Mouse (Mus musculus) liver, postnatal 0 days (tissue): ENCODE data around the gene Pex3. TPM values are rescaled to one million over a fixed set of nuclear protein-coding genes. Genes with fewer than 3 reads are reported as not detected.

Source experiments
- ATAC-seq: fragments of 200-750 bp; cut with Nextera tagmentation; 2 replicates; pipeline ENCODE4 v1.8.0; 2017; ENCODE audit warnings: mild to moderate bottlenecking, moderate library complexity
- DNase-seq: peaks from one replicate; pipeline ENCODE4 v3.0.0-alpha.2; 2016
- H3K27ac ChIP-seq: fragments of 300-500 bp; sonication (generic); 2 replicates; pipeline ENCODE4 v1.5.1; 2014; ENCODE audit warnings: antibody characterized with exemption, moderate library complexity, mild to moderate bottlenecking, low read depth
- H3K27me3 ChIP-seq: fragments of 300-500 bp; sonication (generic); 2 replicates; pipeline ENCODE4 v1.6.1; 2014; ENCODE audit warnings: low read length, control low read depth, mixed read lengths; ENCODE audit not compliant: insufficient read depth
- H3K36me3 ChIP-seq: fragments of 300-500 bp; sonication (generic); replicated peaks from 2 replicates; pipeline ENCODE4 v1.6.1; 2014; ENCODE audit warnings: mild to moderate bottlenecking, control low read depth, low read length, moderate library complexity, mixed read lengths; ENCODE audit not compliant: insufficient read depth
- H3K4me1 ChIP-seq: fragments of 300-500 bp; sonication (generic); 2 replicates; pipeline ENCODE4 v1.6.1; 2014; ENCODE audit warnings: antibody characterized with exemption, mild to moderate bottlenecking, control low read depth; ENCODE audit not compliant: insufficient read depth
- H3K4me2 ChIP-seq: fragments of 300-500 bp; sonication (generic); 2 replicates; pipeline ENCODE4 v1.6.1; 2014; ENCODE audit warnings: low read depth, mild to moderate bottlenecking, low read length, moderate library complexity, mixed read lengths
- H3K4me3 ChIP-seq: fragments of 300-500 bp; sonication (generic); 2 replicates; pipeline ENCODE4 v1.5.1; 2014; ENCODE audit warnings: low read depth, low read length
- H3K9ac ChIP-seq: fragments of 300-500 bp; sonication (generic); replicated peaks from 2 replicates; pipeline ENCODE4 v1.6.1; 2014; ENCODE audit warnings: mild to moderate bottlenecking, moderate library complexity
- H3K9me3 ChIP-seq: fragments of 300-500 bp; sonication (generic); 2 replicates; pipeline ENCODE4 v1.6.1; 2016; ENCODE audit warnings: mild to moderate bottlenecking, control low read depth, low read length, mixed read lengths
- CTCF ChIP-seq: sonication (generic); IDR thresholded peaks from 2 replicates; pipeline ENCODE4 v1.5.1; 2016; ENCODE audit warnings: antibody characterized with exemption, low read depth
- EP300 ChIP-seq: IDR thresholded peaks from 2 replicates; pipeline ENCODE4 v1.6.1; 2016; ENCODE audit warnings: antibody characterized with exemption, low read depth, mild to moderate bottlenecking
- WGBS: fragments of 180-500 bp; shearing (Covaris S2); extraction: QIAGEN DNeasy Blood & Tissue Kit; methylation state at CpG from one replicate; pipeline ENCODE4 v1.1.7; 2014; ENCODE audit not compliant: insufficient replicate concordance; 5-methylcytosine and 5-hydroxymethylcytosine counted together
- polyA plus RNA-seq: library from polyadenylated mRNA; unstranded; fragments of >200 nt; fragmentation: Nextera tagmentation; extraction: Ambion mirVana; gene quantifications from 2 replicates; pipeline ENCODE4 v1.2.1, GENCODE M21; 2015

Pex3 gene
- polyA plus RNA-seq, 1 experiment from 2014 or later: 13.6 TPM

DNA sequence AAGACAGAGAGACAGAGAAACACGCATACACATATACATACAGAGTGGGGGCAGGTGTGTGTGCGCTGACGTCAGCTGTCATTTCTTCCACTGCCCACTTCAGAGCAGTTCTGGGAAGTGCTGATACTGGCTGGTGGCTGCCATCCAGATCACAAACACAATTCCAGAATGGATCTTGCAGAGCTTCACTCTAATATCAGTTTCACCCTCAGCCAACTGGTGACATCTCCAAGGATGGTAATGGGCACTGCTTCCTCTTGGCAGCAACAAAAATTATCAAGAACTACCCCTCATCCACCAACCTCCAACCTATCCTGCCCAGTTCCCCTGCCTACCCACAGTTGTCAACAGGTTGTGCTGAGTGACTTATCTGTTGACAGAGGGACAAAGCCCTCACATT is 56.6 kb downstream of the Pex3 start:
- no peak for ATAC-seq
- Histone ChIP-seq H3K4me3 (no peak overlapping the region), H3K9me3 (no peaks in the 10 kb centered on the region), H3K4me1 (peaks cover 5% of the 10 kb centered on the region), H3K9ac (no peak overlapping the region), H3K36me3 (no peaks in the 10 kb centered on the region), H3K4me2 (no peak overlapping the region), H3K27ac (no peak overlapping the region), H3K27me3 (no peaks in the 10 kb centered on the region)
- DNase-seq: no peak
- TF ChIP-seq EP300 (no peak), CTCF (no peak)
- WGBS: 61% methylated on average over 3 of the region's 3 CpGs

DNA sequence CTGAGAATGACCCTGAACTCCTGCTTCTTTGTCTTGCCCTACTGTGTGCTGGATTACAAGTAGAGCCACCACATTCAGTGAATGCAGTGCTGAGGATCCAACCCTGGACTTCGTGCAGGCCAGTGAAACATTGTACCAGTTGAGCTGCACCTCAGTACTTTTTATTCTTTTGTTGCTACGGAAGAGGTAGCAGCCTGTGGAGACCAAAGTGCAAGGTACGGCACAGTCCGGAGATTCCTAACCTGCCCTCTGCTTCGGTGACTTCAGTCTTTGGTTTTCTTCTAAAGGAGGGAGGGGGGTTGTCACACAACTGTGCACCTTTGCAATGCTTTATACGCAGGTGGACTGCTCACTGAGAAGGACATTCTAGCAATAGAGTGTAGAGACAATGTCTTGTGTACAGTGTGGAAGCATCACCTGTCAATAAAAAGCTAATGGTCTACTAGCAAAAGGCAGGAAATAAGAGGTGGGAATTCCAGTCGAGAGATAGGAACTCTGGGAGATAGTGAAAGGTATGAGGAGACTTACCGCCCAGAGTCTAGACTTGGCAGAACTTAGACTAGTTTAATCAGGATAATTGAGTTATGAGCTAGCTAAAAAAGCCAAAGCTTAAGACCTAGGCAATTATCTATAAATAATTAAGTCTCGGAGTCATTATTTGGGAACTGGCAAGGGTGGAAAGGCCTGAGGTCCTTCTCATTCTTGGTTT is 58.8 kb downstream of the Pex3 start:
- ATAC-seq: no peak
- H3K9ac ChIP-seq: no peak overlapping the region
- no peaks in the 10 kb centered on the region for H3K27me3 ChIP-seq
- H3K9me3 ChIP-seq: no peaks in the 10 kb centered on the region
- DNase-seq: no peak
- no peak for TF ChIP-seq CTCF
- TF ChIP-seq EP300: no peak
- H3K4me1 ChIP-seq: no peaks in the 10 kb centered on the region
- no peak overlapping the region for H3K4me2 ChIP-seq
- 79% methylated on average over 9 of the region's 9 CpGs for WGBS
- no peak overlapping the region for H3K4me3 ChIP-seq
- no peak overlapping the region for H3K27ac ChIP-seq
- H3K36me3 ChIP-seq: no peaks in the 10 kb centered on the region

DNA sequence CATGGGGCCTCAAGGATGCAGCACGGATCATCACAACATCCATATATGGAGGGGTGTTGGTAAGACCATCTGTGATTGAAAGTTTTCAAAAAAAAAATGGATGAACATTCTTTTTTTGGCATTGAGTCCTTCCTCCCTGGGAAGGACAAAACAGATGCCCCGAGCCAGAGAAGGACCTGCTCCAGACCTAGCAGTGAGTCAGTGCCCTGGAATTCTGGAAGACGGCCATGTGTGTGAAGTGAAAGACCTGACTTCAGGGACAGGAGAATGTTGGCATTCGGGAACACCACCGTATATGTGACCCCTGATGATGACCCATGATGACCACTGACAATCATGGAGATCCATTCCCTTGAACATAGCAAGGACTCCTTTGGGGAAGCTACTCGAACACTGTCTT is 63.3 kb downstream of the Pex3 start:
- no peak for ATAC-seq
- no peak overlapping the region for H3K9ac ChIP-seq
- TF ChIP-seq CTCF (no peak), EP300 (no peak)
- H3K4me1 ChIP-seq: no peaks in the 10 kb centered on the region
- H3K4me2 ChIP-seq: no peak overlapping the region
- H3K27ac ChIP-seq: no peak overlapping the region
- H3K36me3 ChIP-seq: no peaks in the 10 kb centered on the region
- no peaks in the 10 kb centered on the region for H3K27me3 ChIP-seq
- no peak for DNase-seq
- 75% methylated on average over 6 of the region's 6 CpGs for WGBS
- no peaks in the 10 kb centered on the region for H3K9me3 ChIP-seq
- H3K4me3 ChIP-seq: no peak overlapping the region

DNA sequence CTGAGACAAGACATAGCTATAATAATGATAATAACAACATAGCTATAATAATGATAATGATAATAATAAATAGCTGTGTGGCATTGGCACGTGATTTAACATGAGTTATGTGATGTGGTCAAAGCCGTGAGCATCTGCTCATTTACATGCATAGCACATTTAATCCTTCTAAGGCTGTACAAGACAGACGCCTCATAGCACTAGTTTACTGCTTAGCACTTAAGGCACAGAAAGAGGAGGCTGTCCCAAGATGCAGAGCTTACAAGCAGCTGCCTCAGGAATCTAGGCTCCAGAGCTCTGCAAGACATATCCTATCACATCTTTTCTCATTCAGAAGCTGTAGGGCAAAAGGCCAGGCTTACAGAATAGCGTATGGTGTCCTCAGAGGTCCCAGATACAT is 67.0 kb downstream of the Pex3 start:
- H3K27me3 ChIP-seq: no peaks in the 10 kb centered on the region
- no peaks in the 10 kb centered on the region for H3K4me1 ChIP-seq
- ATAC-seq (no peak), DNase-seq (no peak)
- no peak overlapping the region for H3K4me2 ChIP-seq
- no peak overlapping the region for H3K4me3 ChIP-seq
- H3K36me3 ChIP-seq: no peaks in the 10 kb centered on the region
- no peak for TF ChIP-seq EP300
- TF ChIP-seq CTCF: no peak
- H3K27ac ChIP-seq: no peak overlapping the region
- no peak overlapping the region for H3K9ac ChIP-seq
- no peaks in the 10 kb centered on the region for H3K9me3 ChIP-seq
- 71% methylated on average over 4 of the region's 4 CpGs for WGBS

DNA sequence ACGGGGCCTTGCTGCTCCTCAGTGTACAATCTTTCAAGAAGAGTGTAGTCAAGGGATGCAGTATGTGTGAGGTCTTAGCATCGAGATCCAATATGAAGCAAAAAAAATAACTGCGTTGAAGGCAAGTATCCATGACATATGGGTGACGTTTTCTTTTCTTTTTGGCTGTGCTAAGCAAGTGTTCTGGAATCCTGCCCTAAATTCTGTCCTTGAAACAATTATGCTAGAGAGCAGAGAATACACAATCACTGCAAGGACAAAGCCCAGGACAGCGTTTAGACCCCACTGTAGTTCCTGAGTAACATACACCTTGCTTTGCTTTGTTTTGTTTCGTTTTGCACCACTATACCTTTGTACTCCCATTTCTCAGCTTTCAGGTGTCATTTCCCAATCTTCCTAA is 73.6 kb downstream of the Pex3 start:
- no peak overlapping the region for H3K9ac ChIP-seq
- no peak overlapping the region for H3K4me2 ChIP-seq
- peaks cover 9% of the 10 kb centered on the region for H3K27me3 ChIP-seq
- no peaks in the 10 kb centered on the region for H3K9me3 ChIP-seq
- 78% methylated on average over 6 of the region's 6 CpGs for WGBS
- TF ChIP-seq CTCF: no peak
- no peak for TF ChIP-seq EP300
- ATAC-seq (no peak), DNase-seq (no peak)
- H3K27ac ChIP-seq: no peak overlapping the region
- H3K4me3 ChIP-seq: no peak overlapping the region
- no peaks in the 10 kb centered on the region for H3K36me3 ChIP-seq
- no peaks in the 10 kb centered on the region; the same call in none of the 2 replicates for H3K4me1 ChIP-seq

DNA sequence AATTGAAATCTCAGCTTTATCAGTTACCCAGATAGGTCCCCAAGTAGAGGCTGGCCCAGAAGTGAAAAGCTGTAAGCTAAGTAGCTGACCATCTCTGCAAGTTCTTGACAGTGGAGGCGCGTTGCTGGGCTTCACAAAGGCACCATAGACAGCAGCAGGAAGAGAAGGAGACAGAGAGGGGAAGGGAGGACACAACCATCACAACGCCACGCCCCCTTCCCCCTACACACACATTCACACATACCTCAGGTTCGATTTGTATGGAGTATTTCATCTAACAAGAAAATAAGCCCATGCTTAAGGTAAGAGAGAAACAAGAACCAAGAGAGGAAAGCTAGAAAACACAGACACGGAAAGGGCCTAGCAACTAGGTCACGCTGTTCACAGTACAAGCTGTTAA is 77.8 kb downstream of the Pex3 start:
- TF ChIP-seq CTCF: no peak
- TF ChIP-seq EP300: no peak
- Histone ChIP-seq H3K36me3 (no peaks in the 10 kb centered on the region), H3K9me3 (no peaks in the 10 kb centered on the region), H3K9ac (no peak overlapping the region), H3K4me1 (peaks cover 6% of the 10 kb centered on the region), H3K27ac (no peak overlapping the region), H3K27me3 (peaks cover 28% of the 10 kb centered on the region), H3K4me2 (peak overlapping the region; percentile 95), H3K4me3 (peak overlapping the region; percentile 68; the same call in 1 of the 2 replicates)
- DNase-seq (no peak), ATAC-seq (no peak)
- 24% methylated on average over 7 of the region's 7 CpGs for WGBS
